Mouse (Mus musculus): ENCODE results near the gene Txn1.
A peak's percentile ranks its signal among the peaks of the same experiment; 100 is the strongest.

Gene Txn1

DNA sequence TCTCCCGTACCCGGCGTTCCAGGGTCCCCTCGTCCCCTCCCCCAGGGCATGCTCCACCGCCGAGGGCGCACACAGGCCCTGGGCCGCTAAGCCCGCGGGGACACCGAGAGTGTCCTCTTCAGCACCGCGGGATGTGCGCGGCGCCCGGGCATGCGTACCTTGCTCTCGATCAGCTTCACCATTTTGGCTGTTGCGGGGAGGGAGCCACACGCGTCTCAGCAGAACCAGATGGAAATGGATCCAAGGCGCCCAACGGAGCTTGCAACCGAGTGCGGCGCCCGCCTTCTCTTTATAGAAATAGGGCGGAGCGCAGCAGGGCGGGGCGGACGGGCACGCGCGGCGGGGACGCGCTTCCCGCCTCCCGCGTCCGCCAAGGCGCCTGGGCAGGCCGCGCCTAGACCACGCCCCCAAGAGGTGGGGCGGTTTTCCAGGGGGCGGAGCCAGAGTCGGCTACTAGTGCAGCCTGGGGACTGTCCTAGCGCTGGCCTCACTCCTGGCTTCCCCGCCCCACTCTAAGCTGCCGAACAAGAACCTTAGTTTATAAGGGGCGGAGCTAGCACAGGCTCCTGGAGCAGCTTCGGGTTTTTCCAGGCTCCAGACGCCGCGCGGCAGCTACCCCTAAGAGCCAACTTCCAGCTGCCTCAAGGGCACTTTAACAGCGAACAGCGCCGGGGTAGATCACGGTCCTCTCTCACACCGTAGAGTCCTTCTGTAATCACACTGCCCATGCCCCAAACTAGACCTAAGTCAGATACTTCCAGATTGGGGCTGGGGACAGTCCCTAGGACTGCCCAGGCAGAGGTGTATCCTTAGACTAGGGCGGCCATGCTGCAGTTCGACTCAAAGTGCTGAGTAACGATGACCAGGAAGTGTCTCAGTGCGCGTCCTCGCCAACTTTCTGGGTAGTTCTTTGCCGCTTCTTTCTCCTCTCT is at the start of gene Txn1:
Gene Txn1 (minus strand): TSS at position 383 of the 932 bp plus-strand sequence.
- DNase-seq (ENCODE audit: low spot score in 2 of 2) = peak; percentile 92 to 94

DNA sequence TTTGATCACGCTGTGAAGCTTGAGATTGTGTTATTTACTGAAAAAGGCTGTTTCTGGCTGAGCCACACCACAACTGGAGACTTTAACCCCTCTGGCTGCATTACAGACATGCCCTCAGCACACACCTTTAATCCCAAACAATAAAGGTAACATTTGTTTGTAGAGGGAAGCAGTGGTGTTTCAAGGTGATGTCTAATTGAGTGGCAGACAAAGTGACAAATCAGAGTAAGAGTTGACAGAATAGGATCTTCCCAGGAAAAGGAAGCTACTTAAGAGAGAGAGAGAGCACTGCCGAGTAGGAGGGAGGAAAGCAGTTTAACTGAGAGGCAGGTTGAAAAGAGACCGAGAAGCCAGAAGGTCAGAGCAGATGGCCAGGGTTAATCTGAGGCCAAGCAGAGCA is 47.3 kb upstream of the Txn1 start:
- no peak for DNase-seq (ENCODE audit: low spot score in 2 of 2)

DNA sequence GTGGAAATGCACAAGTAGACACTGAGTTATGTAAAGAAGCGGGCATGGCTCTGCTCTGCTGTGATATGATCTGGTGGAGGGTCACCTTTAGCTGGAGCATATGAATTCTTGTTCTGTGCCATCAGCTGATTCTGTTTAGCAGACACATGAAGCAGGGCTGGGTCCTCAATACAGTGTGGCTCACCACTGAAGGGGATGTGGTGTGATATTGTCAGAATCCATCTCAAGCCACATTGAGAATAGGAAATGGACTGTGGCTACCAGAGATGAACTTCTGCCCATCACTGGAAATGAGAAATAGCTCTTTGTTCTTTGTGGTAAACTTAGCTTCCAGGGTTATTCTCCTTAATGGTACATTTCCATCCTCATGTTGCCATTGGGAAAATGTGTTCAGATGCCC is 35.2 kb upstream of the Txn1 start:
- DNase-seq (ENCODE audit: low spot score in 2 of 2) = no peak

DNA sequence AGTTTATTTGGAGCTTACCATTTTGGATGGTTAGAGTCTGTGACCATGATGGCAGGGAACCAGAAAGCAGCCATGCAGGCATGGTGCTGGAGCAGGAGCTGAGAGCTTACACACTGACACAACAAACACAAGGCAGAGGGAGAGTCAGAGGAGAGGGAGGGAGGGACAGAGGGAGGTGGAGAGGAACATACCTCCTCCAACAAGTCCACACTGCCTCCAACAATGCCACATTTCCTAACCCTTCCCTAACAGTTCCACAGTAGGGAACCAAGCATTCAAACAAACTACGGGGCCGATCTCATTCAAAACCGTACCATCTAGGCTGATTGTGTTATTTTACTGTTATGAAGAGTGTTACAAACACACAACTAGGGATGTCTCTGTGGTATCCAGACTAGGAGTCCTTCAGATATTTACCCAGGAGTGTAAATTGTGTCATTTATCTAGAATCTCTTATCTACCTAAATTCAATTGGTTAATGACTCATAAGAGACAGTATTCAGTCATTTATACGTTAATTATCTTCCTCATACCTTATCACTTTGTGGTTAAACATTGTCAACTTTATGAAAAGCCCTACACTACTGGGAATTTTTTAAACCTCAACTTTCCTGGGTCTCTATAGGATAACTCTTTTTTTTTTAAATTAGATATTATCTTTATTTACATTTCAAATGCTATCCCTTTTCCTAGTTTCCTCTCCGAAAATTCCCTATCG is 18.3 kb upstream of the Txn1 start:
- no peak for DNase-seq (ENCODE audit: low spot score in 2 of 2)

DNA sequence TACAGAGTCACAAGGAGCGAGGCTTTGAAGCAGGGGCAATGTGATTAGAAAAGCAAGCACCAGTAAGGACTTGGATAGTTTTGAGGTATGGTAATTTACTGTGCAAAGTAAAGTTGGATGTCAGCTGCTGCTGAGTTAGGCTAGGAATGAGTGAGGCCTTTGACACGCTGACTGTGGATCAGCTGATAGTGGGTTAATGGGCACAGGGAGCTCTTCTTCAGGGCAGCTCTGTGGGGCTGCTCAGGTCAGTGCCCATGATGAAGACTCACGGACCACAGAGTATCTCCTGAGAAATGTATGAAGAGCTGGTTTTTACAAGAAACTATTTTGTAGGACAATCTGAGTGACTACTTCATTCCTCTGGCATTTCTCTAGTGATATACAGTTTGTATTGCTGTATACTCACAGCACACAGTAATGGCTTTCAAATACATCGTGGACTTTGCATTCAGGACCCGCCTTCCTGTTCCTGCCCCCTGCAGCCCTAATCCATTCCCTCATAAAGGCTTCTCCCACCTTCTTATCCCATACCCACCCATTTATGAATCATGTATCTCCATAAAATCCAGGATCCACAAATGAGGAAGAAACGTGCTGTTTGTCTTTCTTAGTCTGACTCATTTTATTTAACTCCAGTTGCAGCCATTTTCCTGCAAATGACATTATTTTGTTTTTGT is 17.5 kb upstream of the Txn1 start:
- no peak for DNase-seq (ENCODE audit: low spot score in 2 of 2)

DNA sequence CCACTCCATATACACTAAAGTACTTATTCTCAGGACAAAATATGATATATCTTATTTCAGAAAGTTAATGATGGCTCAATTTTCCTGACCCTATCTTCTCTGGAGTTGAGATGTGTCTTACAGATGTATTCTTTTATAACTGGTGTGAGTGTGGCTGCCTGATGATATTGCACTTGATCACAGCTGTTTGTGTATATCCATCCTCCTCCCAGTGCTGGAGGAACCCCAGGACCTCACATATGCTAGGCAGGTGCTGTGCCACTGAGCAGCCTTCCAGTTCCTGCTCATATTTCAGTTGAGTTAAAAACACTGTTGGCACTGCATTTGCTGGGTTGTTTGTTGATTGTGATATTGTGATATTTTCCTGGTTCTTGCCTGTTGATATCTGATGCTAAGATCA is 14.1 kb upstream of the Txn1 start:
- DNase-seq (ENCODE audit: low spot score in 2 of 2) = no peak

DNA sequence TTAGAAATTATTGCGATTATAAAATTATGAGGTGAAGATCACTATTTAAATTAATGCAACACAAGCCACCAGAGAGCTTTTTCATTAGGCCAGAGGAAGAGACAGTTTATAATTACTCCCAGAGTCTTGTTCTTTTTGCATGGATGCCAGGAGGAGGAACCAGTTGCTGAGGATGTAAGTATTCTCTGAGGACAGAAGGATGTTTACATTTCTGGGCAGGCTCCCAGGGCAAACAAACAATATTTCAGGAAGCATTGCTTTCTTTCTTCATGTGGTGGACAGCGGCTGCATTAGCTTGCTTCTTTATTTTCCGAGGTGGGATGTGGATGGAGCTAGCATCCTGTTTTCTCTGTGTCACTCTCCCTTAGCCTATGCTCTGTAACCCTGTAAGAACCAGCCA is 11.0 kb upstream of the Txn1 start:
- no peak for DNase-seq (ENCODE audit: low spot score in 2 of 2)

DNA sequence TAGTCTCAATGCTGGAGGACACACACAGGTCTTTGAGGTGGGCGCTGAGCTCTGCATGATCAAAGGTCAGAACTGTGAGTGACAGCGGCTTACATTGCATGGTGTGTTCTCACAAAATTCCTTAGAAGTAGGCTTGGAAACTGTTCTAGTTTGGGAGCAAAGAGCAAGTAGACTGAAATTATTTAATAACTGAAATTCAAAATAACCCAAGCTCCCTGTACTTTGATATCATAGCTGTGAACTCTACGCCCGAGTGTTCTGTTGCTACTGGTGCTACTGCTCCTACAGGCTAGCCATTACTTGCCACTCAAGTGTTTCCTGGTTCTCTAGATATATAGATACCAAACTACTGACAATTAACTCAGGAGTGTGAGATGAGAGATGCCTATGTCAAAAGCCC is 9.3 kb upstream of the Txn1 start:
- DNase-seq (ENCODE audit: low spot score in 2 of 2) = no peak

DNA sequence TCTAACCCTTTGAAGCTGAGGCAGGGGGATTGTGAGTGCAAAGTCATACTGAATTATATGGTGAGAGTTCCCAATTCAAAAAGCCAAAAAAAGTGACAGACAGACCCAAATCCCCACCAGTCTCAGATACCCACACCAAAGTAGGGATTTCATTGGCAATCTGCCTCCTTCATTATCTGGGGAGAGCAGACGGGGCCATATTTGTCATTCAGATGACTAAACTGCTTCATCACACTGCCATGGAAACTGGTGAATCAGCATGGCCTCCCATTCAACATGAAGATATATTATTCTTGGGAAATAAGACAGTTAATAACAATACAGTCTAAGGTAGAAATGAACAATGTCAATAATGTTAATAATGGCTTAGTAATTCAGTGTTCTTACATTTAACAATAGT is 7.9 kb upstream of the Txn1 start:
- DNase-seq (ENCODE audit: low spot score in 2 of 2) = no peak

DNA sequence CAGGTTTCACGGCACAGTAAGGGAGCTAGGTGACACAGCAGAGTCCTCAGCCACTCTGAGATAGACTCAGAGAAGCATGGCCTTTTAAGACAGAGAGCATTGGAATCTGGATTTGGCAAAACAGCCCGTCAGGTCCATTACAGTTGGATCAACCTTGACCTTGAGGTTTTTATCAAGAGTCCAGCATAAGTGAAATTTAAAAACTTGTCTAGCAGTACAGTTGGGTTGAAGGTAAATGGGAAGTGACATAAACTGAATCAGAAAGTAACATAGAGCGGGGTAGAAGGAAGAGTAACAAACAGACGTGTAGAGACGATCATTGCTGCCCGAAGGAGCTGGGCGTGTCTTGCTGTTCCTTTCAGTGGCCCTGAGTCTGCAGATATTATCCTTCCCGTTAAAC is 2.8 kb upstream of the Txn1 start:
- DNase-seq (ENCODE audit: low spot score in 2 of 2) = no peak

DNA sequence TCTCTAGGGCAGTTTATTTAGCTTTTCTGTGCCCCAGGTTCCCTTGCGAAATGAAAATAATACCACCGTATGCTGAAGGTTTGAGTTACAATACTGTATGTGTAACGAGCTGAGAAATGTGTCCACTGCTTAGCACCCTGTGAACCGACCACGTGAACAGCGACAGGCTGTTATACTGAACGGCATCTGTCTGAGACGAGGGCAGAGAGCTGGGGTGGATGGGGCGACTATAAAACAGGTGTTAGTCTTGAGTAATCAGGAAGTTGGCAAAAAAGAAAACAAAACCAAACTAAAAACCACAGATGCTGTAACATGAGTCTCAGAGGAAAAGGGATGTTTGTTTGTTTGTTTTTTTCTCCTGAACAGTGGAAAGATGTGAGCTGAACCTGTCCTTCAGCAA is 1.9 kb upstream of the Txn1 start:
- DNase-seq (ENCODE audit: low spot score in 2 of 2) = peak; percentile 18 to 45

DNA sequence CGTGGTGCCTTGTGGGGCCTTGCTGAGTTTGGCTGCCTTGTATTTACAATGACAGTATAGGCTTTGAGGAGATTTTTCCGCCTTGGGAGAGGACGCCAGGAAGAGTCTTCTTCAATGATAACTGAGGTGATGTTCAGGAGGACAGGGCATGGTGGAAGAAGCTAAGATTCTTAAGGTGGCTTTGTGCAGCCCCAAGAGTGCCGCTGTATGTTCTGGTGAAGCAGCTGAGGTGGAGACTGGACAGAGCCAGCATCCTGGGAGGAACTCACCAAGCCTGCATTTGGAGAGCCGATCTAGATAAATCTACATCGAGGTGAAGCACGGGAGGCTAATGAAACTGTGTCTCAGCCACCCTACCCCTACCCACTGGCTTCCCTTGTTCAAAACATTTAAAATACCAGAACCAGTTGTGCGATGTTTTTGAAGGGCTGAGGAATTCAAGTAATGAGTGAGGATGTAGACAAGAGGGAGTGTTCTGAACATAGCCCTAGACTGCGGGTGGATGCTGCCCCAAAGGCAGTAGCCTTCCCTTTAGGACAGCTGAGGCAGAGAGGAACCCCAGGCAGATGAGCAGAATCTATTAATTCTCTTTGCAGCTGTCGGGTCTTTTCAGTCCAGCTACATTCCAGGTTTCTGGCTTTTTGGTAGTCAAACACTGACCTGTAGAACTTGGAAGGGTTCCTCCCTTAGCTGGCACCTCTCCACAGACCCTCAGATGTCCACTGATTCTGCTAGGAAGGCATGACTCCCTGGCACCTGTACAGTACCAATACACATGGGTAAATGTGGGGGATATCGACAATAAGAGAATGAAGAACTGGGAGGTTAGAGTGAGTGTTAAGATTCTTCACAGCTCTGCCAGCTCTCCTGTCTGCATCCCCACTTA is 1.2 kb upstream of the Txn1 start:
- DNase-seq (ENCODE audit: low spot score in 2 of 2) = no peak

DNA sequence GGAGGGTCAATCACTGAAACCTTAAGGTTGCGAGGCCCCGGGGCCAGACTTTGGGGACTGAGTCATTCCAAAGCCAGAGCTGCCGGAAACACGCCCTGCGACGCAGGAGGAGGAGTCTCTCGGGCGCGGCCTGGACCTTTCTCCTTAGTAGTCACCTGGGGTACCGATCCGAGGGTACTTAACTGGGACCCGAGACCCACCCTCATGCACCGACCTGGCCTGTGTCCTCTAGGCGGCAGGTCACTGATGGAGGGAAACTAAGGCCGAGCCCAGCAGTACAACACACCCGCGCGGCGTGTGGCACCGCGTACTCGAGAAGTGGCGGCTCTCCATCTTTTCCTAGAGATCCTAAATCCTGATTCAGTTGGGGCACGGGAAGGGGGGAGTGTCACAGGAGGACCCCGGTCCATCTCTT is 660 bp downstream of the Txn1 start:
- DNase-seq (ENCODE audit: low spot score in 2 of 2) = peak; percentile 32 to 34

DNA sequence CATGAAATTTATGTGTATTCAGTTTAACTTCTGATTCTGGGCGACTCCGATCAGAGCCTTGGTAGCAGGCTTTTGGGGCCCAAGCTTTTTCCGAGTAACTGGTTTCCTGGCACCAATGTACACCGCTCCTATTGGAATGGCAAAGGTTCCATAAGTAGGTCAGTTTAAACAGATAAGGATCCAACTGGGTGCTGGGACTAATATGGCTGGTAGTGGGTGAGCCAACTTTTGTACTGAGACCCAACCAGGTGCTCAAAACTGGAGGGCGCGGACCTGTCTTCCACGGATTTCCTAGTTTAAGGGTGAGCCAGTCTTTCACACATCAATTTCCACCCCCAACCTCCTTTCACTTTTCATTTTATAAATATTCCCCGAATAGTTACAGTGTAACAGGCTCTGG is 1.2 kb downstream of the Txn1 start:
- DNase-seq (ENCODE audit: low spot score in 2 of 2) = no peak

DNA sequence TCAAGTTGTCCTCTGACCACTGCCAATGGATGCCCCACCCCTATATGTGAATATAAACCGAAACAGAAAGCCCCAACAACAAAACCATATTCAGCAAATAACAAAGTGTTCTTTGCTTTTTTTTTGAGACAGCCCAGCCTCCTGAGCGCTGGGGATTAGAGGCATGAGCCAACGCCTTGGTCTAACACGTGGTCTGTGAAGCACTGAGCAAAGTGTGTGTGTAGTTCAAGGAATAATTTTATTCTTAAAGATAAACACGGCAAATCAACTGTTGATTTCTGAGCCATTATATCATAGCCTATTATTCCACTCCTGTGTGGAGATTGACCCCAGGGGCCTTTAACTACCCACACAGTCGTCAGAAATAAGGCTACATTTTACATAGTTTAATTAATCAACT is 1.6 kb downstream of the Txn1 start:
- DNase-seq (ENCODE audit: low spot score in 2 of 2) = peak; percentile 8 to 41

DNA sequence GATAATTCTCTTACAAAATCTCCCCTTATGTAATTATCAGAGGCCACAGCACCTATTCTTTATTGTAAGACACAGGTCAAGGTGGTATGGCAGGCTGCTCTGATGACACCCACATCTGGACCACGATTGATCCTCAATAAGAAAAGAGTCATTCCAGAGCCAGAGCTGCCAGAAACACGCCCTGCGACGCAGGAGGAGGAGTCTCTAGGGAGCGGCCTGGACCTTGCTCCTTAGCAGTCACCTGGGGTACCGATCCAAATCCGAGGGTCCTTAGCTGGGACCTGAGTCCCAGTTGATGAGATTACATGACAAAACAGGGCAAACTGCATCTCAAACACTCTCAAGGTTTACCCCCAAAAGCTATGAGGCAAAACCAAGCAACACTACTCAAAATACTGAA is 2.4 kb downstream of the Txn1 start:
- DNase-seq (ENCODE audit: low spot score in 2 of 2) = no peak

DNA sequence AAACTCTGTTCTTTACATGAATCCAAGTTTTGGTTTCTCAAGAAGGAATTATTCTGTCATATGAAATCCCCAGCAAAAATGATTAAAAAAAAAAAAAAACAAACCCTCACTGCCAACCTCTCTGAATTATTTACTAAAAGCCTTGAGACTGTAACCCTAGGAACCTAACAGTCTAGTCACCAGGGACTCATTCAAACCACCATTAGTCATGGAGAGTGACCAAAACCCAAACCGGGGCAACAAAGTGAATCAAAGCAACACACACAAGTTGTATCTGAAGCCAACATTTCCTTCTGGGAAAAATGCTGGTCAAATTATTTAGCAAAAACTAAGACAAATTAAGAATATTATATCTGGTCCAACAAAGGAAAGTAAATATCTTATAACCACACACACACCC is 3.3 kb downstream of the Txn1 start:
- no peak for DNase-seq (ENCODE audit: low spot score in 2 of 2)

DNA sequence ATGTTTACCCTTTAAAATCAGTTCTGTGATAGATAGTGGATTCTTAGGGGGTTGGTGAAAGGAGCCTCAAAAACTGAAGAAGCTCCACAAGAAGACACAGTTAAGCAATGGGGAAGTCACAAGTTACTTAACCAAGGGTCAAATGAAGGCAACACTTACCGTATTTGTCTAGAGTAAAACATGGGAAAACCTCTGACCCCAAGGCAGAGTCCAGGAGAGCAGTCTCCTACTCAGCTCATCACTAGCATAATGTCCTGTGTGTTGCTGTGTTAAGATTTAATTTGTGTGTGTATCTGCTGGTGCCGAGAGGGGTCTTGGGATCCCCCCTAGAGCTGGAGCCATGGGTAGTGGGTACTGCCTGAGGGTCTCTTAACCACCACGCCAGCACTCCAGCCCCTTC is 3.8 kb downstream of the Txn1 start:
- DNase-seq (ENCODE audit: low spot score in 2 of 2) = no peak

DNA sequence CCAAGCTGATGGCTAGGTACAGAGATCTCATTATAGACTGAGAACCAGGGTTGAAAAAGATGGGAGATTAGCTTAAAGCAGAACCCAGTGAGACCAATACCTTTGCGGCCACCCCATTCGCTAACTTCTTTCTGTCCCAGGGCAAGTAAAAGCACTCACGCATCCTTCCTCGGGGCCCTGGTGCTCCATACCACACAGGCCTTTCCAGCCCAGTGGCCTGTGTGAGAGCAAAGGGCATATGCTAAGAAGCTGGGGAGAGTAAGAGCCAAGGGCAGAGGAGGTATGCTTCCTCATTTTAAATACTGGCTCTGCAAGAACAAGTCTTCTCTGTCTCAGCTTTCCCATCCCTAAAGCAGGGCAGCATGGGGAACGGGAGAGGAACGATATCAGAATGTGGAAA is 6.3 kb downstream of the Txn1 start:
- no peak for DNase-seq (ENCODE audit: low spot score in 2 of 2)

DNA sequence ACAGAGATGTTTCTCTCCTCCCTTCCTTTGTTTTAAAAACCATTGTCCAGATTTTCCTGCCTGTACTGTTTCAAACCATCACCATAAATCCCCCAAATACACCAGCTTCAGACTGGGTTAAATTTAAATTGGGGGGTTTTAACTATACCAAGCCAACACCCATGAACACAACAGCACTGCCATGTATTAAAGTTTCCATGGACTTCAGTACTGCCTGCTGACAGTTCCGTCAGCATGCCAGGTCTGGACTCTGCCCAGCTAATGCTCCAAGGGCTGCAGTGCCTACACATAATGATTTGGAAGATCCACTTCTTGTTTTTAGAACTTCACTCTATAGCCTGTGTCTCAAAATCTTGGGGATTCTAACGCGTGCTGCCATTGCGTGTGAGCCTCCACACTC is 8.7 kb downstream of the Txn1 start:
- no peak for DNase-seq (ENCODE audit: low spot score in 2 of 2)

DNA sequence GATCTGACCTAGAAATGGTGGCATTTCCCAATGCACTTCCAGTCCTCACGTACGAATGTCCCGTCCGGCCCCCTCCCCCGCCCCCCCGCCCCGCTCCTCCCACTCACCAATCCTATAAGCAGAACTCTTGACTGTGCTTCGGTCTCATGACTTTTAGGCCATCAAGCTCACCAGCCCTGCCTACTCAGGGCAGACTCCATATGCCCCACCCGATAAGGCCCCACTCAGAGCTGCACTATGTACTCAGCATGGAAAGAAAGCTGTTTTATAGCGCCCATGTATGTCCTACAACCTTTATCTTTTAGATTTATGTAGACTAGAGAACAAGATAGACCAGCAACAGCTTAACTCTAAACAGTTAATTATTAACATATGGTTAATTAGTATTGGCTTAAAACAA is 9.2 kb downstream of the Txn1 start:
- DNase-seq (ENCODE audit: low spot score in 2 of 2) = no peak

DNA sequence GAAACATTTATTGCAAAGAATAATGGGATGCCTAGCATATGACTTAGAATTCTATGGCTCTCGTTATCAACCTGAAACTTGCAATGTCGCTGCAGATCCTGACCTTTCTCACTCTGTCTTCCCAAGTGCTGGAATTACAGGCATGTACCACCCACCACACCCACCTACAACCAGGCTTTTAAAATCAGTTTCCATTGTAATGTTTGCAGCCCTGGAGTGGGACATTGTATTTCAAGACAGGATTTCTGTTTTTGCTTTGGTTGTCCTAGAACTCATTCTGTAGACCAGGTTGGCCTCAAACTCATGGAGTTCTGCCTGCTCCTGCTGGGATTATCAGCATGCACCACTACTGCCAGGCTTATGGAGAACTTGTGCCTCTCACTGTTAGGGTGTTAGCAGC is 13.3 kb downstream of the Txn1 start:
- no peak for DNase-seq (ENCODE audit: low spot score in 2 of 2)

Data from natural killer cell, adult 2 months (primary cell).